Comparison of ENCODE assay signal across 8 mouse cellular contexts in the genomic region with DNA sequence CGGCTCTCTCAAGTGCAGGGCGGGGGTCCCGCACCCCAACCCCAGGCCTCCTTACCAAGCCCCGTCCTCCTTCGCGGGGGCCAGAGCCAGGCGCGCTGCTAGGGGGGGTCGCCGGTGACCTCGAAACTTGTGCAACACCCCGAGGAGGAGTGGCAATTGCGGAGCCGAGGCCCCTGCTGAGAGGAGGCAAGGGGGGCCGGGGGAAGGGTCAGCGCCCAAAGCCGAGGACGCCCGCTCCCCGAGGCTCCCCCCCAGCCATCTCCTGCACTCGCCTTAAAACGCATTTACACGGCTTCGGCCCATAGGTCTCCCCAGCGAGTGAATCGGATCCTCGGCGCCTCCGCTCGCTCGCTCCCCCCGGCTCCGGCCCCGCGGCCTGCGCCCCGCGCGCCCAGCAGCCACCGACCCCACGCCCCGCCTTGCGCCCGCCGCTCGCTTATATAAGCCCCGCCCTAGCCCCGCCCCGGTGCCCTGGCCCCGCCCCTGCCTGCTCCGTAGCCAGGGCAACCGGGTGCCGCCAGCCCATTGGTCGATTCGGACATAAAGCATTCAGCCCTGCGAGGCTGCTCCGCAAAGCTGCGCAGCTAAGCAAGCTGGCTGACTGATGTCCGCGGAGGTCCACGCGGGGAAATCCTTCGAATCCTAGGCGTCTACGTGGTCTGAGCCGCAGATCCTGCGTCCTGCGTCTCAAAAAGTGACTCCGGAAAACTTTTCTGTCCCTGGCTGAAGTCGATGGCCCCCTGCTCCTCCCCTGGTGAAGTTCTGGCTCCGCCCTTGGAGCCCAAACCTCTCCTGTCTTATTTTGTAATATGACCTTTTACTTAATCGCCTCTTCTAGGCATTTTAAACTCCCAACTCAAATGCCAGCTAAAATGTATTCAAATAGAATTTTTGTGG. TPM values are rescaled to one million over a fixed set of nuclear protein-coding genes. Genes with fewer than 3 reads are reported as not detected.
A peak's percentile ranks its signal among the peaks of the same experiment; 100 is the strongest.
DNase-seq lines count a peak whose midpoint lies in the region; ATAC-seq and TF ChIP-seq lines count a peak whose summit lies in the region.

TSS of gene Azin2 (minus strand) at position 414 of the 897 bp plus-strand sequence.

- H3K4me3 ChIP-seq in bone marrow macrophage, adult 2 months (ENCODE audit: insufficient read depth, low read length) = peak within 1 kb of the TSS; percentile 71
- peak within 1 kb of the TSS; percentile 60 for H3K4me3 ChIP-seq in embryonic fibroblast, embryonic 13.5 days (ENCODE audit: insufficient read depth, low read length)
- H3K4me3 ChIP-seq in limb, embryonic 14.5 days (replicated peaks; ENCODE audit: low read length) = peak within 1 kb of the TSS; percentile 71
- H3K4me3 ChIP-seq in midbrain, embryonic 16.5 days (ENCODE audit: low read depth, low read length) = peak within 1 kb of the TSS; percentile 83
- peak within 1 kb of the TSS; percentile 65 for H3K4me3 ChIP-seq in spleen, adult 2 months (ENCODE audit: extremely low read depth, insufficient read depth, insufficient read length)

- peak; percentile 96 for ATAC-seq in limb, embryonic 14.5 days (ENCODE audit: low FRiP score, low read depth)
- peak; percentile 95 for ATAC-seq in midbrain, embryonic 16.5 days

- H3K27me3 ChIP-seq in limb, embryonic 14.5 days (ENCODE audit: control insufficient read depth, insufficient read depth, low read length) = no peaks in the 10 kb centered on the region
- no peaks in the 10 kb centered on the region for H3K27me3 ChIP-seq in midbrain, embryonic 16.5 days (ENCODE audit: control insufficient read depth, insufficient read depth, low read depth, low read length)
- peaks cover 15% of the 10 kb centered on the region for H3K27me3 ChIP-seq in spleen, adult 2 months (ENCODE audit: control insufficient read depth, insufficient read depth, low read length)

- H3K4me2 ChIP-seq in limb, embryonic 14.5 days (replicated peaks; ENCODE audit: low read depth, low read length, severe bottlenecking) = peak within 1 kb of the TSS; percentile 78
- peak within 1 kb of the TSS; percentile 78 for H3K4me2 ChIP-seq in midbrain, embryonic 16.5 days (ENCODE audit: low read length)

- TF ChIP-seq POLR2A in bone marrow macrophage, adult 2 months (IDR thresholded peaks at IDR 0.05; ENCODE audit: borderline replicate concordance, low read depth, low read length) = no peak
- peak; percentile 92 for TF ChIP-seq POLR2A in embryonic fibroblast, embryonic 13.5 days (IDR thresholded peaks at IDR 0.05; ENCODE audit: low read depth, low read length)
- TF ChIP-seq POLR2A in limb, embryonic 14.5 days (IDR thresholded peaks at IDR 0.05; ENCODE audit: borderline replicate concordance, extremely low read depth, insufficient read depth, insufficient read length) = no peak; the same call in 1 of the 2 replicates
- no peak; the same call in 1 of the 2 replicates for TF ChIP-seq POLR2A in spleen, adult 2 months (IDR thresholded peaks at IDR 0.05; ENCODE audit: low read depth, low read length)

- 1% methylated on average over 64 of the region's 72 CpGs for WGBS in limb, embryonic 14.5 days
- WGBS in midbrain, embryonic 16.5 days = 1% methylated on average over 70 of the region's 72 CpGs
- 2% methylated on average over 72 of the region's 72 CpGs for WGBS in spleen, adult 2 months

- no peak within 1 kb of the TSS for H3K27ac ChIP-seq in bone marrow macrophage, adult 2 months (ENCODE audit: insufficient read depth, low read depth, low read length)
- H3K27ac ChIP-seq in embryonic fibroblast, embryonic 13.5 days (ENCODE audit: insufficient read depth, low read length) = peak within 1 kb of the TSS; percentile 73
- peak within 1 kb of the TSS; percentile 64 for H3K27ac ChIP-seq in limb, embryonic 14.5 days (replicated peaks; ENCODE audit: low read depth, low read length)
- H3K27ac ChIP-seq in midbrain, embryonic 16.5 days (ENCODE audit: low read length) = peak within 1 kb of the TSS; percentile 58
- no peak within 1 kb of the TSS for H3K27ac ChIP-seq in spleen, adult 2 months (ENCODE audit: insufficient read depth, low read length)

- H3K36me3 ChIP-seq in limb, embryonic 14.5 days (ENCODE audit: control insufficient read depth, insufficient read depth, low read length) = no peaks in the 10 kb centered on the region
- no peaks in the 10 kb centered on the region for H3K36me3 ChIP-seq in midbrain, embryonic 16.5 days (ENCODE audit: control insufficient read depth, insufficient read depth, low read length)
- no peaks in the 10 kb centered on the region for H3K36me3 ChIP-seq in spleen, adult 2 months (ENCODE audit: control insufficient read depth, insufficient read depth, low read length)

- no peaks in the 10 kb centered on the region for H3K9me3 ChIP-seq in limb, embryonic 14.5 days (ENCODE audit: control insufficient read depth, low read length)
- no peaks in the 10 kb centered on the region for H3K9me3 ChIP-seq in midbrain, embryonic 16.5 days (replicated peaks; ENCODE audit: control insufficient read depth, low read length, poor library complexity, severe bottlenecking)

- DNase-seq in A20 (ENCODE audit: low read depth, low spot score) = peak; percentile 92
- peak; percentile 92 to 94 for DNase-seq in heart, adult 9 months (ENCODE audit: low spot score in 2 of 2)
- DNase-seq in kidney, adult 9 months = peak; percentile 94
- DNase-seq in limb, embryonic 14.5 days (ENCODE audit: low spot score) = peak; percentile 92
- DNase-seq in spleen, adult 2 months (ENCODE audit: low read depth in 1 of 2, low spot score in 2 of 2) = peak; percentile 63 to 81

- no peak for TF ChIP-seq CTCF in bone marrow macrophage, adult 2 months (IDR thresholded peaks at IDR 0.05; ENCODE audit: low read depth, low read length)
- no peak for TF ChIP-seq CTCF in embryonic fibroblast, embryonic 13.5 days (IDR thresholded peaks at IDR 0.05; ENCODE audit: borderline replicate concordance, insufficient read depth, low read length)
- no peak for TF ChIP-seq CTCF in spleen, adult 2 months (IDR thresholded peaks at IDR 0.05; ENCODE audit: extremely low read depth, insufficient read depth, insufficient read length, insufficient replicate concordance)

- peaks cover 16% of the 10 kb centered on the region for H3K4me1 ChIP-seq in bone marrow macrophage, adult 2 months (ENCODE audit: control insufficient read depth, insufficient read depth, low read length)
- H3K4me1 ChIP-seq in embryonic fibroblast, embryonic 13.5 days (ENCODE audit: control insufficient read depth, insufficient read depth, low read length) = peaks cover 20% of the 10 kb centered on the region
- peaks cover 34% of the 10 kb centered on the region for H3K4me1 ChIP-seq in limb, embryonic 14.5 days (ENCODE audit: control insufficient read depth, insufficient read depth, low read length)
- H3K4me1 ChIP-seq in midbrain, embryonic 16.5 days (ENCODE audit: control insufficient read depth, insufficient read depth, low read length) = peaks cover 28% of the 10 kb centered on the region
- peaks cover 4% of the 10 kb centered on the region; the same call in 1 of the 2 replicates for H3K4me1 ChIP-seq in spleen, adult 2 months (ENCODE audit: control insufficient read depth, insufficient read depth, insufficient read length)

- H3K9ac ChIP-seq in limb, embryonic 14.5 days (ENCODE audit: low read depth, low read length, severe bottlenecking) = peak within 1 kb of the TSS; percentile 80
- H3K9ac ChIP-seq in midbrain, embryonic 16.5 days (ENCODE audit: low read depth, low read length) = peak within 1 kb of the TSS; percentile 93

RNA-seq across cellular contexts. Expression of gene Azin2, which starts in this region (rescaled TPM):
- polyA plus RNA-seq in bone marrow macrophage, adult 2 months (2012; ENCODE audit: insufficient read depth, insufficient read length, missing spikeins) = 1.8 and 2.6 TPM in 2 replicates
- polyA plus RNA-seq in embryonic fibroblast, embryonic 13.5 days (2011; ENCODE audit: insufficient read length, low read depth, missing spikeins) = 29.0 and 37.5 TPM in 2 replicates
- 30.7 and 32.8 TPM in 2 replicates for polyA plus RNA-seq in limb, embryonic 14.5 days (2012; rRNA removed)
- polyA plus RNA-seq in limb, embryonic 14.5 days (2014; fragmentation: Nextera tagmentation; extraction: Ambion mirVana) = 26.5 and 34.3 TPM in 2 replicates
- polyA plus RNA-seq in midbrain, embryonic 16.5 days (2015; fragmentation: Nextera tagmentation; extraction: Ambion mirVana) = 16.6 and 20.2 TPM in 2 replicates
- polyA plus RNA-seq in spleen, adult 2 months (2012; rRNA removed) = 5.3 and 6.4 TPM in 2 replicates

Comparison
In these comparisons a context has a peak if more than half of its experiments do, and no peak if none do; other contexts are left out.
1. H3K27ac ChIP-seq: peak in embryonic fibroblast, embryonic 13.5 days (single experiment), limb, embryonic 14.5 days (single experiment) and midbrain, embryonic 16.5 days (single experiment); none in bone marrow macrophage, adult 2 months (single experiment) and spleen, adult 2 months (single experiment).
2. Peak in every context shown above with its lines, with median percentiles within 50 percentile points of each other: DNase-seq and H3K4me3 ChIP-seq.